Mouse (Mus musculus): ENCODE results near the gene Procr. TPM values are rescaled to one million over a fixed set of nuclear protein-coding genes. Genes with fewer than 3 reads are reported as not detected.
A peak's percentile ranks its signal among the peaks of the same experiment; 100 is the strongest.

The Procr gene
- total and polyA plus RNA-seq, 2 experiments = 0.46 to 0.73 TPM

- peak within 1 kb of the TSS; percentile 17; the same call in 1 of the 2 replicates for H3K4me3 ChIP-seq (ENCODE audit: insufficient read depth, low read depth, low read length)
Observed at GRCm38 (mm10) chr2:155774927-155775684, 24.2 kb downstream of the Procr start, which contains the start of gene Mmp24. Gene Mmp24, plus strand, starts transcription at chr2:155775342.

GRCm38 (mm10) chr2:155775685-155776263, 24.9 kb downstream of the Procr start:
- Histone ChIP-seq H3K4me3 (ENCODE audit: insufficient read depth, low read depth, low read length) (peak overlapping the region; percentile 17; the same call in 1 of the 2 replicates), H3K27me3 (ENCODE audit: control insufficient read depth, insufficient read depth, low read length) (peaks cover 6% of the 10 kb centered on the region; the same call in 1 of the 2 replicates), H3K27ac (replicated peaks; ENCODE audit: insufficient read depth, low read depth, low read length) (no peak overlapping the region)

More at GRCm38 (mm10) chr2:155774927-155775684, 24.2 kb downstream of the Procr start, which contains the start of gene Mmp24:
- Histone ChIP-seq H3K9ac (ENCODE audit: low read depth, low read length) (no peak within 1 kb of the TSS), H3K27me3 (ENCODE audit: control insufficient read depth, insufficient read depth, low read length) (peaks cover 6% of the 10 kb centered on the region; the same call in 1 of the 2 replicates), H3K36me3 (ENCODE audit: control insufficient read depth, insufficient read depth, low read length) (no peaks in the 10 kb centered on the region), H3K27ac (replicated peaks; ENCODE audit: insufficient read depth, low read depth, low read length) (no peak within 1 kb of the TSS), H3K79me2 (ENCODE audit: control insufficient read depth, insufficient read depth, low read length) (no peaks in the 10 kb centered on the region), H3K4me1 (ENCODE audit: control insufficient read depth, insufficient read depth, low read length) (no peaks in the 10 kb centered on the region)
- no peak for DNase-seq (ENCODE audit: extremely low read depth, low read depth, low spot score)
- WGBS = 30% methylated on average over 95 of the region's 100 CpGs
- TF ChIP-seq POLR2A (IDR thresholded peaks at IDR 0.05; ENCODE audit: extremely low read depth, insufficient read depth, low read length) (no peak), CTCF (IDR thresholded peaks at IDR 0.05; ENCODE audit: low read depth, low read length) (no peak)

GRCm38 (mm10) chr2:155776824-155777687, 26.1 kb downstream of the Procr start:
- Histone ChIP-seq H3K36me3 (ENCODE audit: control insufficient read depth, insufficient read depth, low read length) (no peaks in the 10 kb centered on the region), H3K4me3 (ENCODE audit: insufficient read depth, low read depth, low read length) (no peak overlapping the region), H3K27me3 (ENCODE audit: control insufficient read depth, insufficient read depth, low read length) (peaks cover 6% of the 10 kb centered on the region; the same call in 1 of the 2 replicates), H3K79me2 (ENCODE audit: control insufficient read depth, insufficient read depth, low read length) (no peaks in the 10 kb centered on the region), H3K9ac (ENCODE audit: low read depth, low read length) (no peak overlapping the region), H3K27ac (replicated peaks; ENCODE audit: insufficient read depth, low read depth, low read length) (no peak overlapping the region), H3K4me1 (ENCODE audit: control insufficient read depth, insufficient read depth, low read length) (no peaks in the 10 kb centered on the region)
- DNase-seq (ENCODE audit: extremely low read depth, low read depth, low spot score) = no peak
- 63% methylated on average over 10 of the region's 10 CpGs for WGBS
- TF ChIP-seq POLR2A (IDR thresholded peaks at IDR 0.05; ENCODE audit: extremely low read depth, insufficient read depth, low read length) (no peak), CTCF (IDR thresholded peaks at IDR 0.05; ENCODE audit: low read depth, low read length) (no peak)

More at GRCm38 (mm10) chr2:155775685-155776263, 24.9 kb downstream of the Procr start:
- no peak overlapping the region for H3K9ac ChIP-seq (ENCODE audit: low read depth, low read length)
- H3K36me3 ChIP-seq (ENCODE audit: control insufficient read depth, insufficient read depth, low read length) = no peaks in the 10 kb centered on the region
- TF ChIP-seq POLR2A (IDR thresholded peaks at IDR 0.05; ENCODE audit: extremely low read depth, insufficient read depth, low read length) (no peak), CTCF (IDR thresholded peaks at IDR 0.05; ENCODE audit: low read depth, low read length) (no peak)
- H3K4me1 ChIP-seq (ENCODE audit: control insufficient read depth, insufficient read depth, low read length) = no peaks in the 10 kb centered on the region
- 4% methylated on average over 43 of the region's 44 CpGs for WGBS
- no peak for DNase-seq (ENCODE audit: extremely low read depth, low read depth, low spot score)
- no peaks in the 10 kb centered on the region for H3K79me2 ChIP-seq (ENCODE audit: control insufficient read depth, insufficient read depth, low read length)

DNA sequence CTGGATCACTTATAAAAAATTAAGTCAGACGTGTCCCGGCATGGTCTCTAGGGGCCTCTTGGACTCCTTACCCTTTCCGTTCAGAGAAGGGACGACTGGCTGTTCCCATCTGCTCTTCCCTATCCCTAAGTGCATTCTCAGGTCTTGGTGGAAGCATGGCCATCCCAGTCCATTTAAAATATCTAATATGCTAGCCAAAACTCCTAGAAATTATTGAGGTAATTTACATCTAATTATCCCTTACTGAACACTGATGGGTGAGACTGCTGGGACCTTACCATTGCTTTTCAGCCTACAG, 26.7 kb downstream of the Procr start:
- no peak overlapping the region for H3K4me3 ChIP-seq (ENCODE audit: insufficient read depth, low read depth, low read length)
- TF ChIP-seq POLR2A (IDR thresholded peaks at IDR 0.05; ENCODE audit: extremely low read depth, insufficient read depth, low read length) (no peak), CTCF (IDR thresholded peaks at IDR 0.05; ENCODE audit: low read depth, low read length) (no peak)
- peaks cover 6% of the 10 kb centered on the region; the same call in 1 of the 2 replicates for H3K27me3 ChIP-seq (ENCODE audit: control insufficient read depth, insufficient read depth, low read length)
- 86% methylated on average over 4 of the region's 4 CpGs for WGBS
- H3K27ac ChIP-seq (replicated peaks; ENCODE audit: insufficient read depth, low read depth, low read length) = no peak overlapping the region
- DNase-seq (ENCODE audit: extremely low read depth, low read depth, low spot score) = no peak
- no peak overlapping the region for H3K9ac ChIP-seq (ENCODE audit: low read depth, low read length)
- no peaks in the 10 kb centered on the region for H3K79me2 ChIP-seq (ENCODE audit: control insufficient read depth, insufficient read depth, low read length)
- no peaks in the 10 kb centered on the region for H3K4me1 ChIP-seq (ENCODE audit: control insufficient read depth, insufficient read depth, low read length)
- no peaks in the 10 kb centered on the region for H3K36me3 ChIP-seq (ENCODE audit: control insufficient read depth, insufficient read depth, low read length)

DNA sequence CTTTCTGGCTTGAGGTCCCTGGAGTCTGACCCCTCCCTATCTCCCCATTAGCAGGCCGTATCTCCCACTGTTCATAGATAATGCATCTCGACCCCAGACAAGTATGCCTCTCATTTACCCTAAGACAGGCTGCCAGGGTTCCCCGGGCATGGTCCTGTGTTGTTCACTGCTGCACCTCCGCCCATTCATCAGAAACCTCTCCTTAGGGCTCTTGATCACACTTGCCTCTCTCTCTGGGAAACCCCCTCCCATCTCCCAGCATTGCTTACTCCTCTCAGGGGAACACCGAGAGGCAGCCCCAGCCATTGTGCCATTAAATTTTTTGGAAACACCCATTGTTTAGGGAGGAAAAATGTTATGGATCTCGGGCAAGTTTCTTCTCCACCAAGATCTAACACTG, 27.1 kb downstream of the Procr start:
- 72% methylated on average over 6 of the region's 6 CpGs for WGBS
- Histone ChIP-seq H3K4me3 (ENCODE audit: insufficient read depth, low read depth, low read length) (no peak overlapping the region), H3K4me1 (ENCODE audit: control insufficient read depth, insufficient read depth, low read length) (no peaks in the 10 kb centered on the region), H3K36me3 (ENCODE audit: control insufficient read depth, insufficient read depth, low read length) (no peaks in the 10 kb centered on the region), H3K79me2 (ENCODE audit: control insufficient read depth, insufficient read depth, low read length) (no peaks in the 10 kb centered on the region), H3K27me3 (ENCODE audit: control insufficient read depth, insufficient read depth, low read length) (peaks cover 6% of the 10 kb centered on the region; the same call in 1 of the 2 replicates), H3K27ac (replicated peaks; ENCODE audit: insufficient read depth, low read depth, low read length) (no peak overlapping the region), H3K9ac (ENCODE audit: low read depth, low read length) (no peak overlapping the region)
- TF ChIP-seq CTCF (IDR thresholded peaks at IDR 0.05; ENCODE audit: low read depth, low read length) = no peak
- TF ChIP-seq POLR2A (IDR thresholded peaks at IDR 0.05; ENCODE audit: extremely low read depth, insufficient read depth, low read length) = no peak
- DNase-seq (ENCODE audit: extremely low read depth, low read depth, low spot score) = no peak
